Mouse (Mus musculus): ENCODE results near the gene Galnt7.

DNA sequence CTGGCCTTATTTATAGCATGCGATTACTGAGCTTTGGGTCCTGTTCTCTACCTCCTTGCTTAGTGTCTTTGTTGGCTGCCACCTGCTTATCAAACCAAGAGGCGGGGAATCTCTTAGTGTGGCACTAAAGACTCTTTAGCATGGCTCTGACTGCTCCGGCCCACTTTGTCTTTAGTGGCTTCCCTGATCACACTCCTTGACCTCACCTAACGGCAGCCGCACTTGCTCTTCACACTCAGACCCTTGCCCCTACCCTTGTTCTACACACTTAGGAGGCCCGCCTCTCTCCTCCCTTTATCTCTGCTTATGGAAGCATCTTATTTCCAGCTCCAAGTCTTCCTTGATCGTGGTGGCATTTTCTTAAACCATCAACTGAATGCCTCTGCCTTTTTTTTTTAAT is 114.2 kb downstream of the Galnt7 start:
- TF ChIP-seq CTCF (IDR thresholded peaks at IDR 0.05; ENCODE audit: low read depth) (no peak), EP300 (IDR thresholded peaks at IDR 0.05; ENCODE audit: low read depth) (no peak)
